Mouse (Mus musculus) liver, embryonic 12.5 days (tissue): ENCODE measurements around the gene Vmn1r77. TPM values are rescaled to one million over a fixed set of nuclear protein-coding genes. Genes with fewer than 3 reads are reported as not detected.
"Not testable (repeated sequence)": the region's sequence is repeated elsewhere in the genome, so short reads cannot be mapped to it uniquely, and the experiment has no call there.

Source experiments
- ATAC-seq: fragments of 200-750 bp; cut with Nextera tagmentation; 2 replicates; pipeline ENCODE4 v1.8.0; 2017; ENCODE audit warnings: moderate number of reproducible peaks, mild to moderate bottlenecking, moderate library complexity
- H3K27ac ChIP-seq: fragments of 300-500 bp; sonication (generic); 2 replicates; pipeline ENCODE4 v1.5.1; 2016; ENCODE audit warnings: mild to moderate bottlenecking
- H3K27me3 ChIP-seq: fragments of 300-500 bp; sonication (generic); replicated peaks from 2 replicates; pipeline ENCODE4 v1.6.1; 2016; ENCODE audit warnings: mild to moderate bottlenecking, moderate library complexity
- H3K36me3 ChIP-seq: fragments of 300-500 bp; sonication (generic); 2 replicates; pipeline ENCODE4 v1.6.1; 2016; ENCODE audit warnings: mild to moderate bottlenecking, moderate library complexity
- H3K4me1 ChIP-seq: fragments of 300-500 bp; sonication (generic); 2 replicates; pipeline ENCODE4 v1.6.1; 2016
- H3K4me2 ChIP-seq: fragments of 300-500 bp; sonication (generic); 2 replicates; pipeline ENCODE4 v1.6.1; 2016; ENCODE audit warnings: mild to moderate bottlenecking, moderate library complexity
- H3K4me3 ChIP-seq: fragments of 300-500 bp; sonication (generic); 2 replicates; pipeline ENCODE4 v1.5.1; 2016; ENCODE audit warnings: mild to moderate bottlenecking, moderate library complexity
- H3K9ac ChIP-seq: fragments of 300-500 bp; sonication (generic); 2 replicates; pipeline ENCODE4 v1.6.1; 2016; ENCODE audit warnings: mild to moderate bottlenecking, moderate library complexity
- H3K9me3 ChIP-seq: fragments of 300-500 bp; sonication (generic); replicated peaks from 2 replicates; pipeline ENCODE4 v1.6.1; 2016; ENCODE audit warnings: mild to moderate bottlenecking, moderate library complexity
- WGBS: fragments of 180-500 bp; shearing (Covaris S2); methylation state at CpG from one replicate; pipeline ENCODE4 v1.1.7; 2016; ENCODE audit not compliant: insufficient replicate concordance; 5-methylcytosine and 5-hydroxymethylcytosine counted together
- polyA plus RNA-seq: library from polyadenylated mRNA; unstranded; fragments of >200 nt; fragmentation: Nextera tagmentation; extraction: Ambion mirVana; gene quantifications from 2 replicates; pipeline ENCODE4 v1.2.1, GENCODE M21; 2016

Gene Vmn1r77
- not detected in 2 replicates for polyA plus RNA-seq

DNA sequence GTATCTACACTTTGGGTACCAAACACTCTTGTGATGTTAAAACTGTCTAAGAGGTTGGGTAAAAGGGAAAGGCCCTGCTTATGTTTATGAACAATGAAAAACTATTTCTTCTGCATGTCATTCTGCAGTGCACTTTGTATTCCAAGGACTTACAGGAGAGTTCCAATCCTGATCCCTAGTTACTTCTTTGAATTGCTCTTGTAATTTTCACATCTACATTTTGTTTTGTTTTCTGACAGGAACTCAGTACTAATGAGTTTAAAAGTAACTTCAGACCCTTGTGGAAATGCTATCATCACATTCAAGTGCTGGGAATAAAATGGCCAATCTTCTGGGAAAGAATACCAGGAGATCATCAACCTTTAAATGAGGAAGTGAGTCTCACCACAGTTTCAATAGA lies at the start of gene Vmn1r77:
Vmn1r77 (plus strand) TSS at position 301 of the 400 bp plus-strand sequence.
- not testable (repeated sequence) for H3K27me3 ChIP-seq, H3K9ac ChIP-seq, H3K4me2 ChIP-seq, ATAC-seq, H3K4me1 ChIP-seq, H3K27ac ChIP-seq, H3K9me3 ChIP-seq, H3K36me3 ChIP-seq, H3K4me3 ChIP-seq

DNA sequence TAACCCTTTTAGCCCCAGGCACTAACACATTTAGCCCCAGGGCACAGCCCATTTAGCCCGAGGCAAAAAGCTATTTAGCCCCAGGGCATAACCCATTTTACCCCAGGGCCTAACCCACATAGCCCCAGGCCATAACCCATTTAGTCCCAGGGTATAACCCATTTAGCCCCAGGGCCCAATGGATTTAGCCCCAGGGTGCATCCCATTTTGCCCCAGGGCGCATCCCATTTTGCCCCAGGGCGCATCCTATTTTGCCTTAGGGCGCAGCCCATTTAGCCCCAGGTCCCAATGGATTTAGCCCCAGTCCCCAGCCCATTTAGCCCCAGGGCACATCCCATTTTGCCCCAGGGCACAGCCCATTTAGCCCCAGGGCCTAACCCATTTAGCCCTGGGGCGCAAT lies 25.1 kb upstream of the Vmn1r77 start:
- 80% methylated on average over 5 of the region's 5 CpGs for WGBS
- not testable (repeated sequence) for H3K4me1 ChIP-seq, H3K4me2 ChIP-seq, H3K4me3 ChIP-seq, H3K36me3 ChIP-seq, H3K27me3 ChIP-seq, H3K27ac ChIP-seq, H3K9ac ChIP-seq, ATAC-seq
- H3K9me3 ChIP-seq: peaks cover 57% of the 10 kb centered on the region

DNA sequence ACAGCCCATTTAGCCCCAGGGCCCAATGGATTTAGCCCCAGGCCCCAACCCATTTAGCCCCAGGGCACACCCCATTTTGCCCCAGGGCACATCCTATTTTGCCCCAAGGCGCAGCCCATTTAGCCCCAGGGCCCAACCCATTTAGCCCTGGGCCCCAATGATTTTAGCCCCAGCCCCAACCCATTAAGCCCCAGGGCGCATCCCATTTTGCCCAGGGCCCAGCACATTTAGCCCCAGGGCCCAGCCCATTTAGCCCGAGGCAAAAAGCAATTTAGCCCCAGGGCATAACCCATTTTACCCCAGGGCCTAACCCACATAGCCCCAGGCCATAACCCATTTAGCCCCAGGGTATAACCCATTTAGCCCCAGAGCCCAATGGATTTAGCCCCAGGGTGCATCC lies 24.2 kb upstream of the Vmn1r77 start:
- H3K27me3 ChIP-seq, H3K36me3 ChIP-seq, H3K27ac ChIP-seq, H3K4me1 ChIP-seq, ATAC-seq, H3K9ac ChIP-seq, H3K4me2 ChIP-seq, H3K4me3 ChIP-seq: not testable (repeated sequence)
- peaks cover 64% of the 10 kb centered on the region for H3K9me3 ChIP-seq
- 73% methylated on average over 3 of the region's 3 CpGs for WGBS

DNA sequence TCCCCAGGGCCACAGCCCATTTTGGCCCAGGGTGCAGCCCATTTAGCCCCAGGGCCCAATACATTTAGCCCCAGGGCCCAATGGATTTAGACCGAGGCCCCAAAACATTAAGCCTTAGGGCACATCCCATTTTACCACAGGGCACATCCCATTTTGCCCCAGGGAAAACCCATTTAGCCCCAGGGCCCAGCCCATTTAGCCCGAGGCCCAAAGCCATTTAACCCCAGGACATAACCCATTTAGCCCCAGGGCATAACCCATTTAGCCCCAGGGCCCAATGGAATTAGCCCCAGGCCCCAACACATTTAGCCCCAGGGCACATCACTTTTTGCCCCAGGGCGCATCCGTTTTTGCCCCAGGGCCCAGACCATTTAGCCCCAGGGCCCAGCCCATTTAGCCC lies 23.4 kb upstream of the Vmn1r77 start:
- WGBS: 67% methylated on average over 4 of the region's 4 CpGs

DNA sequence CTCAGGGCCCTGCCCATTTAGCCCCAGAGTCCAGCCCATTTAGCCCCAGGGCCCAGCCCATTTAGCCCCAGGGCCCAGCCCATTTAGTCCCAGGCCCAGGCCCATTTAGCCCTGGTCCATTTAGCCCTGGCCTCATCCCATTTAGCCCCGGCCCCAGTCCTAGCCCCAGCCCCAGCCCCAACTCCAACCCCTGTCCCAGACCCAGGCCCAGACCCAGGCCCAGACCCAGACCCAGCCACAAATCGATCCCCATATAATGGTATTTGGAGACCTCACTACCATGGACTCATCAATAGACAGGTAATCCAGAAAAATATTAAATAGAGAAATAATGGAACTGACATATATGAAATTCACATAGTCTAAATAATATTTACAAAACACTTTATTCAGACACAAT lies 18.7 kb upstream of the Vmn1r77 start:
- 63% methylated on average over 2 of the region's 2 CpGs for WGBS
- ATAC-seq: peak; percentile 55; the same call in 1 of the 2 replicates
- not testable (repeated sequence) for H3K27me3 ChIP-seq, H3K27ac ChIP-seq, H3K9ac ChIP-seq, H3K4me2 ChIP-seq, H3K4me1 ChIP-seq, H3K36me3 ChIP-seq, H3K4me3 ChIP-seq
- peaks cover 54% of the 10 kb centered on the region for H3K9me3 ChIP-seq

More for the DNA sequence above, 23.4 kb upstream of the Vmn1r77 start:
- Histone ChIP-seq H3K27ac (no peak overlapping the region), H3K27me3 (no peaks in the 10 kb centered on the region), H3K4me3 (no peak overlapping the region), H3K4me1 (no peaks in the 10 kb centered on the region), H3K36me3 (no peaks in the 10 kb centered on the region), H3K9ac (no peak overlapping the region), H3K9me3 (peaks cover 69% of the 10 kb centered on the region), H3K4me2 (no peak overlapping the region)
- no peak for ATAC-seq

DNA sequence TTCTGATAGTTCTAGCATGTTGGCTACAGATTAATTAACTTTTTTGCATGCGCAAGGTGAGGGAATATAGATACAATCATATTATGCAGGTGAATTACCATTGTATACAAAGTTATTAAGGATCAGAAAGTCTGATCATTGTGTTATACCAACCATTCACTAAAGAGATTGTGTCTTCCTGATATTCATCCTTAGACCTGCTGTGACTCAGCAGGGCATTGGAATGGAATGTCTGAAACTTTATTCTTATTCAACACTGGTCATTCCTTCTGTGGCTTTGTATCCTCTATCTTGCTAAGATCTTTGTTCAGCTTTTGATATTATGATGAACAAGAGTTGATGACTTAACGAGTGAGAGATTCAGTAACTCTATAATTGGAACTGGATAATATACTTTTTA lies 4.1 kb downstream of the Vmn1r77 start:
- WGBS: 58% methylated on average over 2 of the region's 2 CpGs
- ATAC-seq: no peak
- no peaks in the 10 kb centered on the region for H3K36me3 ChIP-seq
- no peak overlapping the region for H3K4me2 ChIP-seq
- H3K9me3 ChIP-seq: no peaks in the 10 kb centered on the region
- H3K27me3 ChIP-seq: no peaks in the 10 kb centered on the region
- no peaks in the 10 kb centered on the region for H3K4me1 ChIP-seq
- H3K27ac ChIP-seq: no peak overlapping the region
- no peak overlapping the region for H3K4me3 ChIP-seq
- no peak overlapping the region for H3K9ac ChIP-seq

Other genes with a start within 250 kb of the Vmn1r77 start
- not detected in 2 replicates for gene Vmn1r74, start 202.8 kb upstream of the Vmn1r77 start, polyA plus RNA-seq
- gene Vmn1r75, start 162.1 kb upstream of the Vmn1r77 start, polyA plus RNA-seq: not detected in 2 replicates
- gene Vmn1r76, start 98.5 kb upstream of the Vmn1r77 start, polyA plus RNA-seq: not detected in 2 replicates
- gene Vmn1r78, start 113.5 kb downstream of the Vmn1r77 start, polyA plus RNA-seq: not detected in 2 replicates
- gene Vmn1r79, start 134.5 kb downstream of the Vmn1r77 start, polyA plus RNA-seq: not detected in 2 replicates
- gene Vmn1r80, start 152.5 kb downstream of the Vmn1r77 start, polyA plus RNA-seq: not detected in 2 replicates
- not detected in 2 replicates for gene Vmn1r81, start 231.5 kb downstream of the Vmn1r77 start, polyA plus RNA-seq